Mouse (Mus musculus): ENCODE results near the gene Sync.

GRCm38 (mm10) chr4:129282786-129283185, 4.6 kb upstream of the Sync start:
- no peak for TF ChIP-seq POLR2A (IDR thresholded peaks at IDR 0.05; ENCODE audit: control insufficient read depth, extremely low read depth, insufficient read depth, low read length, poor library complexity)
- no peak for TF ChIP-seq CTCF (IDR thresholded peaks at IDR 0.05; ENCODE audit: borderline replicate concordance, control insufficient read depth, extremely low read depth, insufficient read depth, low read length, poor library complexity)

Data from thymus, adult 2 months (tissue).